In genomic region chr15:86234517-86235441, GRCm38 (mm10) we compare ENCODE assay signal across 13 mouse cellular contexts. TPM values are rescaled to one million over a fixed set of nuclear protein-coding genes. Genes with fewer than 3 reads are reported as not detected.
DNase-seq lines count a peak whose midpoint lies in the region; ATAC-seq and TF ChIP-seq lines count a peak whose summit lies in the region.
"Had no signal": no experiment of that assay in that cellular context is flagged by ENCODE, and none has a peak within 500 bp of the region (broad histone marks: within the 10 kb centered on the region; RNA-seq: fewer than 3 reads in every experiment).

No protein-coding gene starts in this region.

- H3K4me2 ChIP-seq in forebrain, embryonic 11.5 days (ENCODE audit: low read depth, low read length, severe bottlenecking) = no peak overlapping the region
- H3K4me2 ChIP-seq: intestine, embryonic 15.5 days; limb, embryonic 13.5 days had no signal

- H3K9me3 ChIP-seq in forebrain, embryonic 11.5 days (ENCODE audit: control insufficient read depth, low read length) = no peaks in the 10 kb centered on the region
- H3K9me3 ChIP-seq: intestine, embryonic 15.5 days; limb, embryonic 13.5 days had no signal

- intact Hi-C loops in gastrocnemius, adult 2 months (cut with DNase I) = no loop called here
- intact Hi-C loops in gastrocnemius, postnatal 14 days (cut with DNase I; ENCODE audit: low total_unique reads) = no loop called here
- intact Hi-C loops in left cerebral cortex, postnatal 14 days (cut with DNase I) = no loop called here

- no peak for TF ChIP-seq CTCF in gastrocnemius, adult 2 months (IDR thresholded peaks at IDR 0.05)
- TF ChIP-seq CTCF in testis, adult 2 months (IDR thresholded peaks at IDR 0.05; ENCODE audit: control insufficient read depth, insufficient read depth, insufficient replicate concordance, low read depth, low read length) = no peak

- 89% methylated on average over 22 of the region's 22 CpGs for WGBS in forebrain, embryonic 11.5 days

- H3K4me3 ChIP-seq in gastrocnemius, adult 2 months = peak overlapping the region; percentile 7; the same call in 1 of the 2 replicates
- peak overlapping the region; percentile 41 for H3K4me3 ChIP-seq in testis, adult 2 months (ENCODE audit: control insufficient read depth, low read depth, low read length)
- no peak overlapping the region for H3K4me3 ChIP-seq in forebrain, embryonic 11.5 days (ENCODE audit: low read depth, low read length)
- H3K4me3 ChIP-seq: intestine, embryonic 15.5 days; limb, embryonic 13.5 days had no signal

- no peak overlapping the region for H3K9ac ChIP-seq in forebrain, embryonic 11.5 days (ENCODE audit: low read length)
- H3K9ac ChIP-seq: intestine, embryonic 15.5 days; limb, embryonic 13.5 days had no signal

- peak overlapping the region; percentile 84 for H3K27ac ChIP-seq in gastrocnemius, adult 2 months
- H3K27ac ChIP-seq in testis, adult 2 months (ENCODE audit: control insufficient read depth, insufficient read depth, low read depth, low read length) = no peak overlapping the region
- H3K27ac ChIP-seq in forebrain, embryonic 11.5 days (ENCODE audit: low read depth, low read length) = no peak overlapping the region
- H3K27ac ChIP-seq: intestine, embryonic 15.5 days; limb, embryonic 13.5 days; macrophage had no signal

- no peak for ATAC-seq in forebrain, embryonic 11.5 days (replicated peaks; ENCODE audit: low FRiP score)
- ATAC-seq: forebrain, embryonic 16.5 days; intestine, embryonic 15.5 days had no signal

- peaks cover 2% of the 10 kb centered on the region; the same call in 1 of the 2 replicates for H3K36me3 ChIP-seq in testis, adult 2 months (ENCODE audit: control insufficient read depth, insufficient read depth, low read length)
- H3K36me3 ChIP-seq in forebrain, embryonic 11.5 days (ENCODE audit: control insufficient read depth, insufficient read depth, low read length) = no peaks in the 10 kb centered on the region

- H3K4me1 ChIP-seq in testis, adult 2 months (ENCODE audit: control insufficient read depth, insufficient read depth, low read length) = no peaks in the 10 kb centered on the region; the same call in 1 of the 2 replicates
- no peaks in the 10 kb centered on the region for H3K4me1 ChIP-seq in forebrain, embryonic 11.5 days (replicated peaks; ENCODE audit: control insufficient read depth, insufficient read depth, low read length)
- H3K4me1 ChIP-seq: intestine, embryonic 15.5 days had no signal

- no peaks in the 10 kb centered on the region for H3K27me3 ChIP-seq in testis, adult 2 months (ENCODE audit: control insufficient read depth, insufficient read depth, low read length)
- no peaks in the 10 kb centered on the region for H3K27me3 ChIP-seq in forebrain, embryonic 11.5 days (ENCODE audit: control insufficient read depth, insufficient read depth, low read length)
- H3K27me3 ChIP-seq: intestine, embryonic 15.5 days; limb, embryonic 13.5 days had no signal

- TF ChIP-seq POLR2A in testis, adult 2 months (IDR thresholded peaks at IDR 0.05; ENCODE audit: control insufficient read depth, low read depth, low read length) = no peak

- DNase-seq in gastrocnemius, adult 2 months = peak; percentile 68
- DNase-seq in gastrocnemius, postnatal 14 days = no peak
- no peak for DNase-seq in testis, postnatal 10 days (ENCODE audit: low spot score)
- DNase-seq in left cerebral cortex, postnatal 14 days (ENCODE audit: low spot score in 2 of 2) = peak; percentile 43 to 78
- DNase-seq in thymus, postnatal 4 days = peak; percentile 67
- DNase-seq in kidney, adult 11 months = no peak
- DNase-seq in forebrain, embryonic 11.5 days (ENCODE audit: low spot score) = no peak
- DNase-seq: embryo, embryonic 11 days had no signal

RNA-seq across cellular contexts. Expression of gene Tbc1d22a, which starts 20.5 kb away (rescaled TPM):
- 10 to 100 TPM; 12.4 to 16.3 TPM for total RNA-seq in gastrocnemius, adult 2 months (2021)
- total RNA-seq in gastrocnemius, postnatal 14 days (2021) = 10 to 100 TPM; 10.4 to 11.9 TPM
- polyA plus RNA-seq in testis, adult 2 months (2012; rRNA removed) = 19.5 and 23.0 TPM in 2 replicates
- total RNA-seq in left cerebral cortex, postnatal 14 days (2021) = 10 to 100 TPM; 23.2 to 24.5 TPM
- polyA plus RNA-seq in forebrain, embryonic 11.5 days (2014; fragmentation: Nextera tagmentation; extraction: Ambion mirVana) = 8.7 and 9.3 TPM in 2 replicates

RNA-seq across cellular contexts. Expression of gene Cerk, which starts 48.8 kb away (rescaled TPM):
- total RNA-seq in gastrocnemius, adult 2 months (2021) = 1 to 10 TPM; 4.2 to 8.1 TPM
- 1 to 10 TPM; 6.5 to 7.4 TPM for total RNA-seq in gastrocnemius, postnatal 14 days (2021)
- 61.5 and 61.7 TPM in 2 replicates for polyA plus RNA-seq in testis, adult 2 months (2012; rRNA removed)
- 10 to 100 TPM; 46.6 to 46.8 TPM for total RNA-seq in left cerebral cortex, postnatal 14 days (2021)
- 17.4 and 19.1 TPM in 2 replicates for polyA plus RNA-seq in forebrain, embryonic 11.5 days (2014; fragmentation: Nextera tagmentation; extraction: Ambion mirVana)

Comparison
In these comparisons a context has a peak if more than half of its experiments do, and no peak if none do; other contexts are left out.
1. DNase-seq: peak in gastrocnemius, adult 2 months (single experiment), left cerebral cortex, postnatal 14 days (2 of 2) and thymus, postnatal 4 days (single experiment); none in gastrocnemius, postnatal 14 days (single experiment), testis, postnatal 10 days (single experiment), kidney, adult 11 months (single experiment) and forebrain, embryonic 11.5 days (single experiment).
2. RNA of gene Cerk, which starts 48.8 kb away (total RNA-seq): 46.6 to 46.8 TPM in left cerebral cortex, postnatal 14 days; 4.2 to 8.1 TPM in gastrocnemius, adult 2 months and 6.5 to 7.4 TPM in gastrocnemius, postnatal 14 days; every median in the first group is over 4 times any median in the second.